In genomic region chr10:94991564-94992097, GRCm38 (mm10) we compare ENCODE assay signal across 8 mouse cellular contexts. TPM values are rescaled to one million over a fixed set of nuclear protein-coding genes. Genes with fewer than 3 reads are reported as not detected.
A peak's percentile ranks its signal among the peaks of the same experiment; 100 is the strongest.
DNase-seq lines count a peak whose midpoint lies in the region; ATAC-seq lines count a peak whose summit lies in the region.

No protein-coding gene starts in this region.

- DNase-seq in R1 (ENCODE audit: low read depth, low spot score) (peak; percentile 72), adipocyte (ENCODE audit: low spot score) (no peak)
- DNase-seq in cerebellum, postnatal 4 days (ENCODE audit: low spot score in 2 of 2) = peak; percentile 54 to 68
- DNase-seq in gastrocnemius, postnatal 10 days = peak; percentile 54
- peak; percentile 85 for DNase-seq in induced T-regulatory cell, adult 2 months (ENCODE audit: low read depth)
- peak; percentile 42 to 89 for DNase-seq in left cerebral cortex, adult 9 months (ENCODE audit: low spot score in 2 of 2)
- DNase-seq in right cerebral cortex, postnatal 25 days = peak; percentile 71

- peak; percentile 74 for ATAC-seq in megakaryocyte progenitor cell, adult 5-6 weeks (replicated peaks; ENCODE audit: poor library complexity)

RNA-seq across cellular contexts. Expression of gene Plxnc1, which starts 47.0 kb away (rescaled TPM):
- 1 to 10 TPM; 2.9 to 3.9 TPM for total RNA-seq in gastrocnemius, postnatal 10 days (2021)
- 15.6 and 28.8 TPM in 2 replicates for total RNA-seq in megakaryocyte progenitor cell, adult 5-6 weeks (2015)
- total RNA-seq in megakaryocyte progenitor cell, adult 5-6 weeks (2017) = 10.6 and 16.6 TPM in 2 replicates
